Comparison of ENCODE assay signal across 24 mouse cellular contexts in the genomic region with DNA sequence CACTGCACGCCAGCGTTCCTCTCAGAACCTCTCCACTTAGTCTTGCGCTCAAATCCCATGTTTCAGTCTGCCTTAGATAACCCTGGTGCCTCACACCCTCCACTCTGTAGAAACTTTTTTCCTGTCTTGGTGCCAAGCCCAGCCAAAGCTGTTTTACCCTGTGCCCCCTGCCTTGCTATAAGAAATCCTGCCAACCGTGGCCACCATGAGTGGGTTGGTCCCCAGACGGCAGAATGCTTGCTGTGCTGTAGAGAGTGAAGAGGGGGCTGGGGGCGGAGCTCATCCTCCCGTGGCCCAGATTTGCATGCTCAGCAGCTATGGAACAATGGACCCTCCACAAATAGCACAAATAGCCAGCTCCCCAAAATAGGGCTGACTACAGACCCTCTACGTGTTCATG. TPM values are rescaled to one million over a fixed set of nuclear protein-coding genes. Genes with fewer than 3 reads are reported as not detected.
DNase-seq lines count a peak whose midpoint lies in the region; ATAC-seq and TF ChIP-seq lines count a peak whose summit lies in the region.
"Had no signal": no experiment of that assay in that cellular context is flagged by ENCODE, and none has a peak within 500 bp of the region (broad histone marks: within the 10 kb centered on the region; RNA-seq: fewer than 3 reads in every experiment).

No protein-coding gene starts in this region.

- no peak for TF ChIP-seq POLR2A in brain, embryonic 14.5 days (IDR thresholded peaks at IDR 0.05; ENCODE audit: borderline replicate concordance, extremely low read depth, insufficient read depth, insufficient read length, poor library complexity, severe bottlenecking)

- WGBS in hindbrain, embryonic 10.5 days: 61% methylated on average over 8 of the region's 8 CpGs
- WGBS in hindbrain, embryonic 12.5 days: 60% methylated on average over 8 of the region's 8 CpGs
- WGBS in embryonic facial prominence, embryonic 15.5 days: 46% methylated on average over 8 of the region's 8 CpGs

- no peak for TF ChIP-seq CTCF in brain, embryonic 14.5 days (IDR thresholded peaks at IDR 0.05; ENCODE audit: borderline replicate concordance, extremely low read depth, insufficient read depth, insufficient read length)

- no peaks in the 10 kb centered on the region for H3K27me3 ChIP-seq in hindbrain, embryonic 10.5 days (ENCODE audit: insufficient read depth, poor library complexity, severe bottlenecking)
- H3K27me3 ChIP-seq in hindbrain, embryonic 12.5 days: no peaks in the 10 kb centered on the region
- no peaks in the 10 kb centered on the region for H3K27me3 ChIP-seq in embryonic facial prominence, embryonic 15.5 days
- H3K27me3 ChIP-seq: heart, embryonic 12.5 days; limb, embryonic 12.5 days; liver, embryonic 13.5 days; midbrain, embryonic 15.5 days; neural tube, embryonic 13.5 days had no signal

- H3K4me2 ChIP-seq in hindbrain, embryonic 12.5 days (replicated peaks): no peak overlapping the region
- H3K4me2 ChIP-seq in embryonic facial prominence, embryonic 15.5 days (replicated peaks): no peak overlapping the region
- H3K4me2 ChIP-seq: heart, embryonic 12.5 days; limb, embryonic 12.5 days; liver, embryonic 13.5 days; midbrain, embryonic 15.5 days; neural tube, embryonic 13.5 days had no signal

- H3K9ac ChIP-seq in hindbrain, embryonic 12.5 days: no peak overlapping the region
- H3K9ac ChIP-seq in embryonic facial prominence, embryonic 15.5 days: no peak overlapping the region
- H3K9ac ChIP-seq: heart, embryonic 12.5 days; limb, embryonic 12.5 days; liver, embryonic 13.5 days; midbrain, embryonic 15.5 days; neural tube, embryonic 13.5 days had no signal

- peaks cover 44% of the 10 kb centered on the region for H3K4me1 ChIP-seq in hindbrain, embryonic 10.5 days (replicated peaks)
- peaks cover 4% of the 10 kb centered on the region; the same call in 1 of the 2 replicates for H3K4me1 ChIP-seq in hindbrain, embryonic 12.5 days
- peaks cover 38% of the 10 kb centered on the region for H3K4me1 ChIP-seq in embryonic facial prominence, embryonic 15.5 days
- H3K4me1 ChIP-seq: midbrain, embryonic 15.5 days; neural tube, embryonic 13.5 days had no signal

- DNase-seq in hindbrain, embryonic 10.5 days (ENCODE audit: low spot score): no peak
- DNase-seq in retina, postnatal 1 day: peak; percentile 76
- DNase-seq in retina, embryonic 14.5 days (ENCODE audit: low spot score): no peak
- DNase-seq in brain, embryonic 14.5 days (ENCODE audit: low read depth): peak; percentile 48
- no peak for DNase-seq in adrenal gland, adult 2 months
- DNase-seq: adrenal gland, postnatal 14 days; cerebellum, adult 11 months; cerebellum, adult 9-11 months; gastrocnemius, adult 2 months; heart, postnatal 10 days; kidney, adult 11 months; kidney, postnatal 10 days; liver, embryonic 13.5 days; lung, adult 2 months; spleen, adult 18-20 months had no signal

- H3K9me3 ChIP-seq in hindbrain, embryonic 10.5 days: no peaks in the 10 kb centered on the region
- no peaks in the 10 kb centered on the region for H3K9me3 ChIP-seq in hindbrain, embryonic 12.5 days (replicated peaks)
- H3K9me3 ChIP-seq in embryonic facial prominence, embryonic 15.5 days (replicated peaks): no peaks in the 10 kb centered on the region
- H3K9me3 ChIP-seq: heart, embryonic 12.5 days; limb, embryonic 12.5 days; liver, embryonic 13.5 days; megakaryocyte, embryonic 14.5 days; midbrain, embryonic 15.5 days; neural tube, embryonic 13.5 days had no signal

- no peaks in the 10 kb centered on the region for H3K36me3 ChIP-seq in hindbrain, embryonic 10.5 days
- H3K36me3 ChIP-seq in hindbrain, embryonic 12.5 days: no peaks in the 10 kb centered on the region
- 0 out of 2 replicates have a peak, but pooled peaks cover 4% of the 10 kb centered on the region for H3K36me3 ChIP-seq in embryonic facial prominence, embryonic 15.5 days
- H3K36me3 ChIP-seq: heart, embryonic 12.5 days; limb, embryonic 12.5 days; liver, embryonic 13.5 days; midbrain, embryonic 15.5 days; neural tube, embryonic 13.5 days had no signal

- ATAC-seq in hindbrain, embryonic 12.5 days (ENCODE audit: low FRiP score): no peak
- peak; percentile 66 for ATAC-seq in embryonic facial prominence, embryonic 15.5 days (ENCODE audit: insufficient number of reproducible peaks, low FRiP score, low TSS enrichment, low read depth)
- ATAC-seq: forebrain, embryonic 14.5 days; midbrain, embryonic 15.5 days had no signal

- no peak overlapping the region for H3K4me3 ChIP-seq in hindbrain, embryonic 10.5 days
- H3K4me3 ChIP-seq in hindbrain, embryonic 12.5 days: no peak overlapping the region
- H3K4me3 ChIP-seq in embryonic facial prominence, embryonic 15.5 days (replicated peaks): no peak overlapping the region
- H3K4me3 ChIP-seq: gastrocnemius, adult 2 months; heart, embryonic 12.5 days; limb, embryonic 12.5 days; liver, embryonic 13.5 days; megakaryocyte, embryonic 14.5 days; midbrain, embryonic 15.5 days; neural tube, embryonic 13.5 days had no signal

- 0 out of 2 replicates have a peak overlapping the region, but pooled peaks have one; percentile 1 for H3K27ac ChIP-seq in hindbrain, embryonic 10.5 days
- H3K27ac ChIP-seq in hindbrain, embryonic 12.5 days: no peak overlapping the region
- peak overlapping the region; percentile 44; the same call in 1 of the 2 replicates for H3K27ac ChIP-seq in embryonic facial prominence, embryonic 15.5 days (replicated peaks)
- H3K27ac ChIP-seq: gastrocnemius, adult 2 months; limb, embryonic 12.5 days; liver, embryonic 13.5 days; midbrain, embryonic 15.5 days; neural tube, embryonic 13.5 days had no signal

RNA-seq across cellular contexts. Expression of a gene that starts 41.5 kb away (rescaled TPM):
- 7.2 and 9.0 TPM in 2 replicates for polyA plus RNA-seq in hindbrain, embryonic 10.5 days (2016; fragmentation: Nextera tagmentation; extraction: Ambion mirVana)
- 5.4 and 6.7 TPM in 2 replicates for polyA plus RNA-seq in hindbrain, embryonic 12.5 days (2016; fragmentation: Nextera tagmentation; extraction: Ambion mirVana)
- 1.1 and 2.5 TPM in 2 replicates for polyA plus RNA-seq in brain, embryonic 14.5 days (2012; rRNA removed)
- 14.3 and 14.9 TPM in 2 replicates for polyA plus RNA-seq in embryonic facial prominence, embryonic 15.5 days (2015; fragmentation: Nextera tagmentation; extraction: Ambion mirVana)
- under 1 TPM; 0.26 to 0.62 TPM for total RNA-seq in adrenal gland, adult 2 months (2021)
- polyA plus RNA-seq in adrenal gland, adult 2 months (2012; rRNA removed): 0.51 and 0.68 TPM in 2 replicates
- polyA plus RNA-seq: C2C12 had no signal

Comparison
In these comparisons a context has a peak if more than half of its experiments do, and no peak if none do; other contexts are left out.
1. DNase-seq: peak in retina, postnatal 1 day (single experiment) and brain, embryonic 14.5 days (single experiment); none in hindbrain, embryonic 10.5 days (single experiment), retina, embryonic 14.5 days (single experiment) and adrenal gland, adult 2 months (single experiment).